In the genomic region with DNA sequence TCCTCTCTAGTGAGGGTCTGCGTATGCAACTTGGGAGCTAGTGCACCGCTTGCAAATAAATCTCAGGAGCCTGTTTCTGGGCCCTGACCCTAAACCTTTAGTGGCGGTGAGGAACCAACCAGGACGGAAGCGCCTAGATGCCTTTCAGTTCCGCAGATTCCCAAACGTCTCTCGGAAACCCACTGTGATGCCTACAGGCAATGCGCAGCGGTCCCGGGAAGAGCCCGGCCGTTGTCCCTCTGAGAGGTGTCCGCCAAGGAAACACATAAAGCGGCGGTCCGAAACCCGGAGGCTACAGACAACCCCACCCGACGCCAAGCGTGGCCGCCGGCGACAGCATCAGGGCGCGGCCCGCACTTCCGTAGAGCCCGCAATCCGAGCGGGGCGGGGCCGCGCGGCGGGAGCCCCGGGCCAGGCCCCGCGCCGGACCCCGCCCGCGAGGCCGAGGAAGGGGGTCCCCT, we compare ENCODE assay signal across 8 mouse cellular contexts. TPM values are rescaled to one million over a fixed set of nuclear protein-coding genes. Genes with fewer than 3 reads are reported as not detected.
A peak's percentile ranks its signal among the peaks of the same experiment; 100 is the strongest.
DNase-seq lines count a peak whose midpoint lies in the region; ATAC-seq and TF ChIP-seq lines count a peak whose summit lies in the region.

No protein-coding gene starts in this region.

- no peak for TF ChIP-seq CTCF in kidney, adult 2 months (conservative IDR thresholded peaks at IDR 0.05; ENCODE audit: insufficient read depth, insufficient read length, low read depth, low read length)
- no peak for TF ChIP-seq CTCF in lung, adult 2 months (IDR thresholded peaks at IDR 0.05; ENCODE audit: insufficient read depth, low read length)

- H3K9ac ChIP-seq in neural tube, embryonic 15.5 days (replicated peaks): peak overlapping the region; percentile 91

- TF ChIP-seq POLR2A in kidney, adult 2 months (IDR thresholded peaks at IDR 0.05; ENCODE audit: low read depth, low read length): no peak
- TF ChIP-seq POLR2A in lung, adult 2 months (IDR thresholded peaks at IDR 0.05; ENCODE audit: borderline replicate concordance, extremely low read depth, low read depth, low read length): no peak

- H3K4me1 ChIP-seq in kidney, adult 2 months (ENCODE audit: control insufficient read depth, insufficient read depth, low read length): peaks cover 38% of the 10 kb centered on the region
- peaks cover 17% of the 10 kb centered on the region for H3K4me1 ChIP-seq in lung, adult 2 months (ENCODE audit: control insufficient read depth, insufficient read depth, low read length)
- H3K4me1 ChIP-seq in neural tube, embryonic 15.5 days: peaks cover 28% of the 10 kb centered on the region

- peak overlapping the region; percentile 95 for H3K4me3 ChIP-seq in kidney, adult 2 months (ENCODE audit: insufficient read depth, low read depth, low read length)
- peak overlapping the region; percentile 97 for H3K4me3 ChIP-seq in lung, adult 2 months (replicated peaks; ENCODE audit: extremely low read depth, low read depth, low read length)
- peak overlapping the region; percentile 89 for H3K4me3 ChIP-seq in neural tube, embryonic 15.5 days (replicated peaks)

- DNase-seq in heart, adult 11 months: peak; percentile 96
- no peak for DNase-seq in heart, postnatal 25 days (ENCODE audit: low spot score)
- peak; percentile 54 for DNase-seq in cerebellum, adult 9-10 months
- DNase-seq in kidney, adult 2 months: peak; percentile 51
- DNase-seq in lung, adult 2 months: peak; percentile 58
- DNase-seq in urinary bladder, adult 2 months (ENCODE audit: low spot score): peak; percentile 50

- intact Hi-C loops in heart, postnatal 25 days (cut with DNase I): no loop called here

- H3K27ac ChIP-seq in kidney, adult 2 months (ENCODE audit: insufficient read depth, low read depth, low read length): peak overlapping the region; percentile 98
- H3K27ac ChIP-seq in neural tube, embryonic 15.5 days (replicated peaks): peak overlapping the region; percentile 97

- no peaks in the 10 kb centered on the region for H3K9me3 ChIP-seq in neural tube, embryonic 15.5 days (replicated peaks)

- ATAC-seq in granulocyte monocyte progenitor cell, adult 5-6 weeks (replicated peaks; ENCODE audit: poor library complexity, severe bottlenecking): peak; percentile 6; the same call in 1 of the 2 replicates
- ATAC-seq in neural tube, embryonic 15.5 days (ENCODE audit: low FRiP score): peak; percentile 49

- under 1% methylated on average over 44 of the region's 44 CpGs for WGBS in kidney, adult 2 months
- WGBS in lung, adult 2 months: under 1% methylated on average over 35 of the region's 44 CpGs
- WGBS in neural tube, embryonic 15.5 days: under 1% methylated on average over 33 of the region's 44 CpGs

- no peaks in the 10 kb centered on the region for H3K27me3 ChIP-seq in kidney, adult 2 months (replicated peaks; ENCODE audit: control insufficient read depth, insufficient read depth, low read length)
- H3K27me3 ChIP-seq in neural tube, embryonic 15.5 days (replicated peaks): no peaks in the 10 kb centered on the region

- H3K36me3 ChIP-seq in kidney, adult 2 months (ENCODE audit: control insufficient read depth, insufficient read depth, low read length): peaks cover 3% of the 10 kb centered on the region
- peaks cover 40% of the 10 kb centered on the region for H3K36me3 ChIP-seq in neural tube, embryonic 15.5 days

- peak overlapping the region; percentile 96 for H3K4me2 ChIP-seq in neural tube, embryonic 15.5 days

RNA-seq across cellular contexts. Expression of a gene that starts 0.5 kb away (rescaled TPM):
- 100 to 1,000 TPM; 142 to 158 TPM for total RNA-seq in heart, postnatal 25 days (2021)
- 514 and 552 TPM in 2 replicates for total RNA-seq in granulocyte monocyte progenitor cell, adult 5-6 weeks (2014; fragmentation: Nextera tagmentation)
- 163 and 168 TPM in 2 replicates for total RNA-seq in granulocyte monocyte progenitor cell, adult 5-6 weeks (2017)
- polyA plus RNA-seq in kidney, adult 2 months (2012; rRNA removed): 543 and 613 TPM in 2 replicates
- 890 and 923 TPM in 2 replicates for polyA plus RNA-seq in lung, adult 2 months (2012; rRNA removed)
- 488 and 542 TPM in 2 replicates for polyA plus RNA-seq in neural tube, embryonic 15.5 days (2015; fragmentation: Nextera tagmentation; extraction: Ambion mirVana)
- polyA plus RNA-seq in urinary bladder, adult 2 months (2012; rRNA removed): 399 and 409 TPM in 2 replicates

RNA-seq across cellular contexts. Expression of a gene that starts 7.8 kb away (rescaled TPM):
- total RNA-seq in heart, postnatal 25 days (2021): 100 to 1,000 TPM; 228 to 255 TPM
- 864 and 921 TPM in 2 replicates for total RNA-seq in granulocyte monocyte progenitor cell, adult 5-6 weeks (2014; fragmentation: Nextera tagmentation)
- 1,372 and 1,702 TPM in 2 replicates for total RNA-seq in granulocyte monocyte progenitor cell, adult 5-6 weeks (2017)
- 323 and 342 TPM in 2 replicates for polyA plus RNA-seq in kidney, adult 2 months (2012; rRNA removed)
- polyA plus RNA-seq in lung, adult 2 months (2012; rRNA removed): 192 and 254 TPM in 2 replicates
- polyA plus RNA-seq in neural tube, embryonic 15.5 days (2015; fragmentation: Nextera tagmentation; extraction: Ambion mirVana): 282 and 351 TPM in 2 replicates
- polyA plus RNA-seq in urinary bladder, adult 2 months (2012; rRNA removed): 272 and 354 TPM in 2 replicates

RNA-seq across cellular contexts. Expression of a gene that starts 17.3 kb away (rescaled TPM):
- total RNA-seq in heart, postnatal 25 days (2021): 10 to 100 TPM; 49.3 to 52.6 TPM
- 161 and 171 TPM in 2 replicates for total RNA-seq in granulocyte monocyte progenitor cell, adult 5-6 weeks (2014; fragmentation: Nextera tagmentation)
- 315 and 430 TPM in 2 replicates for total RNA-seq in granulocyte monocyte progenitor cell, adult 5-6 weeks (2017)
- polyA plus RNA-seq in kidney, adult 2 months (2012; rRNA removed): 18.8 and 29.0 TPM in 2 replicates
- 26.1 and 29.1 TPM in 2 replicates for polyA plus RNA-seq in lung, adult 2 months (2012; rRNA removed)
- polyA plus RNA-seq in neural tube, embryonic 15.5 days (2015; fragmentation: Nextera tagmentation; extraction: Ambion mirVana): 219 and 265 TPM in 2 replicates
- polyA plus RNA-seq in urinary bladder, adult 2 months (2012; rRNA removed): 56.2 and 57.6 TPM in 2 replicates

RNA-seq across cellular contexts. Expression of a gene that starts 17.3 kb away (rescaled TPM):
- 10 to 100 TPM; 82.6 to 90.3 TPM for total RNA-seq in heart, postnatal 25 days (2021)
- 80.9 and 96.2 TPM in 2 replicates for total RNA-seq in granulocyte monocyte progenitor cell, adult 5-6 weeks (2014; fragmentation: Nextera tagmentation)
- 26.9 and 27.0 TPM in 2 replicates for total RNA-seq in granulocyte monocyte progenitor cell, adult 5-6 weeks (2017)
- 137 and 143 TPM in 2 replicates for polyA plus RNA-seq in kidney, adult 2 months (2012; rRNA removed)
- polyA plus RNA-seq in lung, adult 2 months (2012; rRNA removed): 136 and 159 TPM in 2 replicates
- 206 and 208 TPM in 2 replicates for polyA plus RNA-seq in neural tube, embryonic 15.5 days (2015; fragmentation: Nextera tagmentation; extraction: Ambion mirVana)
- 112 and 116 TPM in 2 replicates for polyA plus RNA-seq in urinary bladder, adult 2 months (2012; rRNA removed)

RNA-seq across cellular contexts. Expression of a gene that starts 27.4 kb away (rescaled TPM):
- total RNA-seq in heart, postnatal 25 days (2021): not detected
- total RNA-seq in granulocyte monocyte progenitor cell, adult 5-6 weeks (2014; fragmentation: Nextera tagmentation): not detected in 2 replicates
- not detected in 2 replicates for total RNA-seq in granulocyte monocyte progenitor cell, adult 5-6 weeks (2017)
- polyA plus RNA-seq in kidney, adult 2 months (2012; rRNA removed): 7.7 and 12.9 TPM in 2 replicates
- 2.5 and 3.0 TPM in 2 replicates for polyA plus RNA-seq in lung, adult 2 months (2012; rRNA removed)
- 0.86 and 3.2 TPM in 2 replicates for polyA plus RNA-seq in neural tube, embryonic 15.5 days (2015; fragmentation: Nextera tagmentation; extraction: Ambion mirVana)
- polyA plus RNA-seq in urinary bladder, adult 2 months (2012; rRNA removed): 0.40 and 0.62 TPM in 2 replicates
